Mouse (Mus musculus): ENCODE measurements around the gene Tsen54.

DNA sequence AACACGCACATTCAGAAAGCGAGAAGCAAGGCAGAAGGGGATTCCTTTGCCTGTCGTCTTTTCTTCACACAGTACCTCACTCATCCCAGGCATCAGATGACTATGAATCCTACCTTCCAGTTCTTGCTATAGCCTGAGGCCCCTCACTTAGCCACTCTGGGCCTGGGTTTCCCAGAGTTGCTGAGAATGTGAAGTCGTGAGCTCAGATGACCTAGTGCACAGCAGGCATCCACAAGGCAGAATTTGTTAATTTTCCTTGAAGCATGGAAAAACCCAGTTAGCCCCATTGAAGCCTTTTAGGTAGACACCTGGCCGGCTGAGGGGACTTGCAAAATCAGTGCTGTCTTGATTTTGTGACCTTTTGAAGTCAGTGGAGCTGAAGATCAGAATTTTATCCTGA, 12.0 kb downstream of the Tsen54 start:
- TF ChIP-seq MAFK (IDR thresholded peaks at IDR 0.05; ENCODE audit: insufficient read depth, low read depth, low read length): no peak
- TF ChIP-seq CHD2 (IDR thresholded peaks at IDR 0.05; ENCODE audit: low read depth, low read length): no peak

All from ES-E14 (cell line).